Mouse (Mus musculus): ENCODE results near the gene Ctnna2. TPM values are rescaled to one million over a fixed set of nuclear protein-coding genes. Genes with fewer than 3 reads are reported as not detected.

Gene Ctnna2
- total and polyA plus RNA-seq, 2 experiments from 2014 or later: 95.0 to 150 TPM

DNA sequence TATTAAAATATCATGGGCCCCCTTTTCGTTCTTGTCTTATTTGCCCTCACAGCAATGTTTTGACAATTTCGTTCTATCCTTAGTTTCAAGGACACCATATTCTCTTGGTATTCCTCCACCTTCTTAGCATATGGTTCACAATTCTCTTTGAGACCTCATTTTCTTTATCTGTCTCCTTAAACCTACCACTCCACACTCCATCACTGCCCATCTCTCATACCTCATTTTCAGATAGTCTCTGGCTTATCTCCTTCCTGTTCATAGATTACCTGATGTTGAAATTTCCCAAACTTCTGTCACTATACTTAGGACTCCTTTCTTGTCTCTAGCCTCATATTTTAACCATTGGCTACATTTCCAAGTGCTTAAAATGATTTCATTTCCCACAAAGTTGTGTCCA, 116.1 kb downstream of the Ctnna2 start:
- 92% methylated on average over 2 of the region's 2 CpGs for WGBS
- Histone ChIP-seq H3K9me3 (ENCODE audit: low read length) (no peaks in the 10 kb centered on the region), H3K27ac (no peak overlapping the region), H3K4me2 (ENCODE audit: low read depth, low read length) (no peak overlapping the region), H3K9ac (replicated peaks; ENCODE audit: low read length) (no peak overlapping the region), H3K27me3 (ENCODE audit: insufficient read depth, low read length) (no peaks in the 10 kb centered on the region), H3K4me3 (ENCODE audit: low read length) (no peak overlapping the region), H3K36me3 (ENCODE audit: insufficient read depth, low read length) (no peaks in the 10 kb centered on the region), H3K4me1 (ENCODE audit: insufficient read depth, low read length) (no peaks in the 10 kb centered on the region)
- no peak for TF ChIP-seq CTCF (IDR thresholded peaks at IDR 0.05; ENCODE audit: low read depth)
- no peak for DNase-seq (ENCODE audit: low spot score)
- no peak for ATAC-seq

GRCm38 (mm10) chr6:77862781-77863180, 116.7 kb downstream of the Ctnna2 start:
- Histone ChIP-seq H3K9me3 (ENCODE audit: low read length) (no peaks in the 10 kb centered on the region), H3K4me1 (ENCODE audit: insufficient read depth, low read length) (no peaks in the 10 kb centered on the region), H3K4me2 (ENCODE audit: low read depth, low read length) (no peak overlapping the region), H3K9ac (replicated peaks; ENCODE audit: low read length) (no peak overlapping the region), H3K27me3 (ENCODE audit: insufficient read depth, low read length) (no peaks in the 10 kb centered on the region), H3K36me3 (ENCODE audit: insufficient read depth, low read length) (no peaks in the 10 kb centered on the region), H3K4me3 (ENCODE audit: low read length) (no peak overlapping the region), H3K27ac (no peak overlapping the region)
- no peak for DNase-seq (ENCODE audit: low spot score)
- TF ChIP-seq CTCF (IDR thresholded peaks at IDR 0.05; ENCODE audit: low read depth): no peak
- 77% methylated on average over 6 of the region's 6 CpGs for WGBS
- ATAC-seq: no peak

- DNase-seq (ENCODE audit: low spot score): peak; percentile 72
- 48% methylated on average over 1 of the region's 1 CpGs for WGBS
- Histone ChIP-seq H3K9ac (replicated peaks; ENCODE audit: low read length) (no peak overlapping the region), H3K27me3 (ENCODE audit: insufficient read depth, low read length) (no peaks in the 10 kb centered on the region), H3K4me1 (ENCODE audit: insufficient read depth, low read length) (0 out of 2 replicates have a peak, but pooled peaks cover 6% of the 10 kb centered on the region), H3K36me3 (ENCODE audit: insufficient read depth, low read length) (no peaks in the 10 kb centered on the region), H3K9me3 (ENCODE audit: low read length) (no peaks in the 10 kb centered on the region), H3K4me3 (ENCODE audit: low read length) (no peak overlapping the region), H3K4me2 (ENCODE audit: low read depth, low read length) (no peak overlapping the region), H3K27ac (0 out of 2 replicates have a peak overlapping the region, but pooled peaks have one; percentile 32)
- TF ChIP-seq CTCF (IDR thresholded peaks at IDR 0.05; ENCODE audit: low read depth): no peak
- 0 out of 2 replicates have a peak, but pooled peaks have one; percentile 47 for ATAC-seq
Observed at GRCm38 (mm10) chr6:77849438-77849837, 130.1 kb downstream of the Ctnna2 start.

GRCm38 (mm10) chr6:77848796-77849195, 130.7 kb downstream of the Ctnna2 start:
- TF ChIP-seq CTCF (IDR thresholded peaks at IDR 0.05; ENCODE audit: low read depth): no peak
- no peak overlapping the region for H3K27ac ChIP-seq
- ATAC-seq: no peak

GRCm38 (mm10) chr6:77847651-77848050, 131.8 kb downstream of the Ctnna2 start:
- Histone ChIP-seq H3K9me3 (ENCODE audit: low read length) (no peaks in the 10 kb centered on the region), H3K4me3 (ENCODE audit: low read length) (no peak overlapping the region), H3K27me3 (ENCODE audit: insufficient read depth, low read length) (no peaks in the 10 kb centered on the region), H3K4me2 (ENCODE audit: low read depth, low read length) (no peak overlapping the region), H3K9ac (replicated peaks; ENCODE audit: low read length) (no peak overlapping the region), H3K27ac (no peak overlapping the region), H3K4me1 (ENCODE audit: insufficient read depth, low read length) (0 out of 2 replicates have a peak, but pooled peaks cover 6% of the 10 kb centered on the region), H3K36me3 (ENCODE audit: insufficient read depth, low read length) (no peaks in the 10 kb centered on the region)
- DNase-seq (ENCODE audit: low spot score) (peak; percentile 25), ATAC-seq (0 out of 2 replicates have a peak, but pooled peaks have one; percentile 38)
- 40% methylated on average over 2 of the region's 2 CpGs for WGBS
- TF ChIP-seq CTCF (IDR thresholded peaks at IDR 0.05; ENCODE audit: low read depth): no peak

More at GRCm38 (mm10) chr6:77848796-77849195, 130.7 kb downstream of the Ctnna2 start:
- Histone ChIP-seq H3K4me2 (ENCODE audit: low read depth, low read length) (no peak overlapping the region), H3K9ac (replicated peaks; ENCODE audit: low read length) (no peak overlapping the region), H3K9me3 (ENCODE audit: low read length) (no peaks in the 10 kb centered on the region), H3K36me3 (ENCODE audit: insufficient read depth, low read length) (no peaks in the 10 kb centered on the region), H3K4me1 (ENCODE audit: insufficient read depth, low read length) (0 out of 2 replicates have a peak, but pooled peaks cover 6% of the 10 kb centered on the region), H3K27me3 (ENCODE audit: insufficient read depth, low read length) (no peaks in the 10 kb centered on the region), H3K4me3 (ENCODE audit: low read length) (no peak overlapping the region)
- DNase-seq (ENCODE audit: low spot score): peak; percentile 31

- peak; percentile 40 for DNase-seq (ENCODE audit: low spot score)
Observed at GRCm38 (mm10) chr6:77839076-77839475, 140.4 kb downstream of the Ctnna2 start.

DNA sequence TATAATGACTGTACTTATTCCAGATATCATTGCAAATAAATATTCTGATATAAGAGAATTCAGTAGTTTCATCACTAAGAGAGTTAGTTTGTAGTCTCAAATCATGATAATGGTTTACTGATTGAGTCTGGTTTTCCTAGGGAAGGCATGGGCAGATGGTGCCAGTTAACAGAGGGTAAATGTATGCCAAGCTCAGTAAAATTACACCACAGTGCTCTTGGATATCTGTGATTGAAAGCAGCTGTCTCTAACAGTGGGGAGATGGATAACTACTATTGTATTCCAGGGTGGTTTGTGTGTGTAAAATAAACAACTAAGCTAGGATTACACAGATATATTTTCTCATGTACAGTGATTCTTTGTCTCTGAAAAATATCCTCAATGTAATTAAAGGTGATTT, 140.8 kb downstream of the Ctnna2 start:
- peak; percentile 44 for DNase-seq (ENCODE audit: low spot score)

More at GRCm38 (mm10) chr6:77839076-77839475, 140.4 kb downstream of the Ctnna2 start:
- no peaks in the 10 kb centered on the region for H3K27me3 ChIP-seq (ENCODE audit: insufficient read depth, low read length)
- H3K9ac ChIP-seq (replicated peaks; ENCODE audit: low read length): no peak overlapping the region
- no peak overlapping the region for H3K27ac ChIP-seq
- no peaks in the 10 kb centered on the region for H3K36me3 ChIP-seq (ENCODE audit: insufficient read depth, low read length)
- no peaks in the 10 kb centered on the region for H3K4me1 ChIP-seq (ENCODE audit: insufficient read depth, low read length)
- H3K9me3 ChIP-seq (ENCODE audit: low read length): no peaks in the 10 kb centered on the region
- H3K4me3 ChIP-seq (ENCODE audit: low read length): no peak overlapping the region
- no peak overlapping the region for H3K4me2 ChIP-seq (ENCODE audit: low read depth, low read length)
- TF ChIP-seq CTCF (IDR thresholded peaks at IDR 0.05; ENCODE audit: low read depth): peak; percentile 48
- no peak for ATAC-seq
- 65% methylated on average over 2 of the region's 2 CpGs for WGBS

More for the DNA sequence above, 140.8 kb downstream of the Ctnna2 start:
- H3K4me3 ChIP-seq (ENCODE audit: low read length): no peak overlapping the region
- ATAC-seq: peak; percentile 70; the same call in 1 of the 2 replicates
- no peaks in the 10 kb centered on the region for H3K27me3 ChIP-seq (ENCODE audit: insufficient read depth, low read length)
- no peaks in the 10 kb centered on the region for H3K9me3 ChIP-seq (ENCODE audit: low read length)
- no peaks in the 10 kb centered on the region for H3K36me3 ChIP-seq (ENCODE audit: insufficient read depth, low read length)
- TF ChIP-seq CTCF (IDR thresholded peaks at IDR 0.05; ENCODE audit: low read depth): no peak
- no peaks in the 10 kb centered on the region for H3K4me1 ChIP-seq (ENCODE audit: insufficient read depth, low read length)
- H3K4me2 ChIP-seq (ENCODE audit: low read depth, low read length): no peak overlapping the region
- H3K27ac ChIP-seq: no peak overlapping the region
- no peak overlapping the region for H3K9ac ChIP-seq (replicated peaks; ENCODE audit: low read length)

Data from hindbrain, postnatal 0 days (tissue).